Mouse (Mus musculus): ENCODE results near the gene Calm2. TPM values are rescaled to one million over a fixed set of nuclear protein-coding genes. Genes with fewer than 3 reads are reported as not detected.

Calm2 gene
- polyA plus RNA-seq, 1 experiment = 2,529 TPM

DNA sequence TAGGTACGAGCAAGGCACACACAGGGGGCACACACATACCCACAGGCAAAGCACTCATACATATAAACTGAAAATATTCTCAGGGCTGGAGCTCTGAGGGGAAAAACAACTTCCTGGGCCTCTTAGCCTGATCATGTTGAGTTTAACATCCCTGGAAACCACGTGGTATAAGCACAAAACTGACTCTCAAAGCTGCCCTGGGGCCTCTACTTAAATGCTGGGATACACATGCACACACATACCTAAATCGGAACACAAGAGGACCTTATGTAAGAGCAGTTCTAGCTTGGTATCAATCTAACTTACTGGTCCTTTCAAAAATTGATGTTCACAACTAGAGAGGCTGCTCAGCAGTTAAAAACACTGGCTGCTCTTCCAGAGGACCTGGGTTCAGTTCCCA, 17.3 kb downstream of the Calm2 start:
- TF ChIP-seq POLR2A (IDR thresholded peaks at IDR 0.05; ENCODE audit: extremely low read depth, insufficient read depth, low read length) = no peak
- TF ChIP-seq CTCF (IDR thresholded peaks at IDR 0.05; ENCODE audit: extremely low read depth, insufficient read depth, low read length) = no peak
- Histone ChIP-seq H3K4me3 (ENCODE audit: insufficient read depth, low read length) (no peak overlapping the region), H3K27ac (ENCODE audit: insufficient read depth, low read length) (no peak overlapping the region), H3K4me1 (ENCODE audit: control insufficient read depth, insufficient read depth, low read length) (no peaks in the 10 kb centered on the region)

DNA sequence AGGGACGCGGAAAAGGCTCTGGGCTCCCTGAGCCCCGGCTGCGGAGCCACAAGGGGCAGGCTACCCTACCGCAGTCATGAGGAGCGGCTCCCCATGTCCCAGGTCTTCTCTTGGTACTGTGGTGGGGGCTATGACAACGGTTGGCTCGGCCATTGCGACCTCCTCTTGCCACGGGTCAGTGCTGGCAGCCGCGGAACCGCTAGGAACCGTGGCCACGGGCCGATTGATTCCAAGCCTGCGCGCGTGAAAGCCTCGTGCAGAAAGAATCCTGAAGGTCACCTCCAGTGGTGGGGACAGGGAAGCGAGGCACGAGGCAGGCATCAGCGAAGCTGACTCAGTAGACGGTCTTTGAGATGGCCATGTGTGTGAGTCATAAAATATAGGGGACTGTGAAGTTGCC, 19.2 kb downstream of the Calm2 start, which contains the start of gene Stpg4:
Gene Stpg4, minus strand, starts transcription at position 231 of the 400 bp plus-strand sequence.
- H3K4me3 ChIP-seq (ENCODE audit: insufficient read depth, low read length) = no peak within 1 kb of the TSS
- no peak within 1 kb of the TSS for H3K27ac ChIP-seq (ENCODE audit: insufficient read depth, low read length)
- TF ChIP-seq CTCF (IDR thresholded peaks at IDR 0.05; ENCODE audit: extremely low read depth, insufficient read depth, low read length) (no peak), POLR2A (IDR thresholded peaks at IDR 0.05; ENCODE audit: extremely low read depth, insufficient read depth, low read length) (no peak)
- no peaks in the 10 kb centered on the region for H3K4me1 ChIP-seq (ENCODE audit: control insufficient read depth, insufficient read depth, low read length)

DNA sequence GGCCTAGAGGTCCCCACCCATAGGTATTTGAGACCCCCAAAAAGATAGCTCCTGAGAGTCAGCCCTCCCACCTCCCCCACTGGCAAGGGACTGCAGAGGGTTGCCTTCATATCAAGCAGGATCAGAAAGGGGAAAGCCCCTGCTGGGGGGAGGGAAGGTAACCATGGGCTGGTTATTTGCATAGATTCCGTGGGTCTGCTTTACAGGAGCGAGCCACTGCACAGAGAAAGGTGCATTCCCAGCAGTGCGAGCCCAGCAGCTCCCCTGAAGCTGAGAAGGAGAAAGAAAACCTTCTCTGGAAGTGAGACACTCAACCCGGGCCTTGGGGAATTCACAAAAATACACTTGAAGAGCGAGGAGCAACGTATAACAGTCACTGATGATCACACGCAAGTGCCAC, 28.7 kb downstream of the Calm2 start:
- no peak overlapping the region for H3K4me3 ChIP-seq (ENCODE audit: insufficient read depth, low read length)
- H3K27ac ChIP-seq (ENCODE audit: insufficient read depth, low read length) = no peak overlapping the region
- no peaks in the 10 kb centered on the region for H3K4me1 ChIP-seq (ENCODE audit: control insufficient read depth, insufficient read depth, low read length)
- TF ChIP-seq POLR2A (IDR thresholded peaks at IDR 0.05; ENCODE audit: extremely low read depth, insufficient read depth, low read length) = no peak
- TF ChIP-seq CTCF (IDR thresholded peaks at IDR 0.05; ENCODE audit: extremely low read depth, insufficient read depth, low read length) = no peak

DNA sequence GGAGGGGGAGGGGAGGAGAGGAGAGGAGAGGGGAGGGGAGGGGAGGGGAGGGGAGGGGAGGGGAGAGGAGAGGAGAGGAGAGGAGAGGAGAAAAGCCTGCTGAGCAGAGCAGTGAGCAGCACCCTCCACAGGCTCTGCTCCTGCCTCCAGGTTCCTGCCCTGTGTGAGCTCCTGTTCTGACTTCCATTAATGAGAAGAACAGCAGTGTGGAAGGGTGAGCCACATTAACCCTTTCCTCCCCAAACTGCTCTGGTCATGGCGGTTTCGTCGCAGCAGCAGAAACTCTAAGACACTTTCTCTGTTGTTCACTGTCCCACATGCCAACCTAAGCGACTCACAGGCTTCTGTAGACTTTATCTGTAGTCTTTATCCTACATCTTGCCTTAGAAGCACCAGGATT, 40.1 kb downstream of the Calm2 start:
- H3K4me1 ChIP-seq (ENCODE audit: control insufficient read depth, insufficient read depth, low read length) = no peaks in the 10 kb centered on the region
- TF ChIP-seq POLR2A (IDR thresholded peaks at IDR 0.05; ENCODE audit: extremely low read depth, insufficient read depth, low read length) (no peak), CTCF (IDR thresholded peaks at IDR 0.05; ENCODE audit: extremely low read depth, insufficient read depth, low read length) (no peak)
- no peak overlapping the region for H3K27ac ChIP-seq (ENCODE audit: insufficient read depth, low read length)
- H3K4me3 ChIP-seq (ENCODE audit: insufficient read depth, low read length) = no peak overlapping the region

DNA sequence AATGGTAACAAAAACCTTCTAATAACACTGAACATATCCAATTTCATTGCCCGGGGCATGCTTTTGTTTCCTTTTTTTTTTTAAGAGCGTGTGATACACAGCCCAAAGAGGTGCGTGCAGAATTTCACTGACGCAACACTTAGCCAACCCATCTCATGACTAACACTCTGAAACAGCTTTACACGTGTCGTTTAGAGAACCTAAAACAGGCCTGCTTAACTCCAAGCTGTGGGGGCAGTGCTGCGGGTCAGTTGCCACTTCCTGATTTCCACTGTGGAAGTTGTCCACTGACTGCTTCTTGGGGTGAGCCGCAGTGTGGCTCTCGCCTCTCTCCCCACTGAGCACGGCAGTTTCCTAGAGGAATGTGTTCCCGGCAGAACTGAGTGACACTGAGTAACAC, 41.2 kb downstream of the Calm2 start:
- no peak overlapping the region for H3K27ac ChIP-seq (ENCODE audit: insufficient read depth, low read length)
- H3K4me1 ChIP-seq (ENCODE audit: control insufficient read depth, insufficient read depth, low read length) = no peaks in the 10 kb centered on the region
- H3K4me3 ChIP-seq (ENCODE audit: insufficient read depth, low read length) = no peak overlapping the region
- no peak for TF ChIP-seq POLR2A (IDR thresholded peaks at IDR 0.05; ENCODE audit: extremely low read depth, insufficient read depth, low read length)

DNA sequence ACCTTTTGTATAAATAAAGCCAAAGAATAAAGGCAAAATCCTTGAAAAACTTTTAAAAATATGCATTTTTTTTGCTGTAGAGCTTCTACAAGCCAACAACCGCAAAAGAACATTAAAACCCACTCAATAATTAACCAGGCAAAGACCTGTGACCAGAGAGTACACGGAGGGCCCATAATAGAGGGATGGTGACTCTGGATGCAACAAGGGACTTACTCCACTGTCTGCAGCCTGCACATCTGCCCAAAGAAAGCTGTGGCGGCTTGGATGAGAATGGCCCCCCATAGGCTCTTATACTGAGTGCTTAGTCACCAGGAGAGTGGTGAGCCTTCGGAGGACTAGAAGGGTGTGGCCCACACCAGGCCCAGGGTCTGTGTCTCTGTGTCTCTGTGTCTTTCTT, 43.3 kb downstream of the Calm2 start:
- Histone ChIP-seq H3K4me3 (ENCODE audit: insufficient read depth, low read length) (no peak overlapping the region), H3K4me1 (ENCODE audit: control insufficient read depth, insufficient read depth, low read length) (no peaks in the 10 kb centered on the region), H3K27ac (ENCODE audit: insufficient read depth, low read length) (no peak overlapping the region)
- TF ChIP-seq CTCF (IDR thresholded peaks at IDR 0.05; ENCODE audit: extremely low read depth, insufficient read depth, low read length) (no peak), POLR2A (IDR thresholded peaks at IDR 0.05; ENCODE audit: extremely low read depth, insufficient read depth, low read length) (no peak)

DNA sequence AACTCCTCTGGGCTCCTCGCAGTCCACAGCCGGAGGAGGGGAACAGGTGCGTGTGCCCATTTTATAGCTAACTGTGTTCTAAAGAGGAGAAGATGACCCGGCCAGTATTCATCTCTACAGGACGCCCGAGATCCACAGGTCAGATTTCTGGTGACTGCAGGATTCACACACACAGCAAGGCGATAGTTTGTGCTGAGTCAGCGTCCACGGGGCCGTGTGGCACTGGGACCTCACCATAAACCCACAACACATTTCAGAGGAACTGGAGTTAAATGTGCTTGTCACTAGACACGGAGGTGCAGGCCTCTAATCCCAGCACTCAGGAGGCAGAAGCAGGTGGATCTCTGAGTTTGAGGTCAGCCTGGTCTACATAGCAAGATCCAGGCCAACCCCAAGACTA, 44.3 kb downstream of the Calm2 start:
- Histone ChIP-seq H3K4me3 (ENCODE audit: insufficient read depth, low read length) (no peak overlapping the region), H3K27ac (ENCODE audit: insufficient read depth, low read length) (no peak overlapping the region), H3K4me1 (ENCODE audit: control insufficient read depth, insufficient read depth, low read length) (no peaks in the 10 kb centered on the region)
- TF ChIP-seq POLR2A (IDR thresholded peaks at IDR 0.05; ENCODE audit: extremely low read depth, insufficient read depth, low read length) = no peak
- TF ChIP-seq CTCF (IDR thresholded peaks at IDR 0.05; ENCODE audit: extremely low read depth, insufficient read depth, low read length) = no peak

DNA sequence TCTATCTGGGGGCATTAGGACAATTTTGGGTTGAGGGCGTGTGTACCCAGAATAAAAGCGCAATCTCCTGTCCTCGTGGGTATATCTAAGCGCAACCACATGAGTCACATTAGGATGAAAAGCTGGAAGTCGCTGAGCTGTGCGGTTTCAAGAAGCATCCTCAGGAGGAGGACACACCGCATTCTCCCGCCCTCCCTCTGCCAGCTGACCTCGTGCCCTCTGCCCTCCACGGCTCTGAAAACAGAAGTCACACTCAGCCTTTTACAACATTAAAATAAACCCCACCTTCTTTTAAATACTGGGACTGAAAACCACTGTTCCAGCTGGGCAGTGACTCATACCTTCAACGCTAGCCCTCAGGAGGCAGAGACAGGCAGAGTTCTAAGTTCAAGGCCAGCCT, 49.6 kb downstream of the Calm2 start:
- Histone ChIP-seq H3K27ac (ENCODE audit: insufficient read depth, low read length) (no peak overlapping the region), H3K4me3 (ENCODE audit: insufficient read depth, low read length) (no peak overlapping the region), H3K4me1 (ENCODE audit: control insufficient read depth, insufficient read depth, low read length) (no peaks in the 10 kb centered on the region)
- TF ChIP-seq CTCF (IDR thresholded peaks at IDR 0.05; ENCODE audit: extremely low read depth, insufficient read depth, low read length) (no peak), POLR2A (IDR thresholded peaks at IDR 0.05; ENCODE audit: extremely low read depth, insufficient read depth, low read length) (no peak)

DNA sequence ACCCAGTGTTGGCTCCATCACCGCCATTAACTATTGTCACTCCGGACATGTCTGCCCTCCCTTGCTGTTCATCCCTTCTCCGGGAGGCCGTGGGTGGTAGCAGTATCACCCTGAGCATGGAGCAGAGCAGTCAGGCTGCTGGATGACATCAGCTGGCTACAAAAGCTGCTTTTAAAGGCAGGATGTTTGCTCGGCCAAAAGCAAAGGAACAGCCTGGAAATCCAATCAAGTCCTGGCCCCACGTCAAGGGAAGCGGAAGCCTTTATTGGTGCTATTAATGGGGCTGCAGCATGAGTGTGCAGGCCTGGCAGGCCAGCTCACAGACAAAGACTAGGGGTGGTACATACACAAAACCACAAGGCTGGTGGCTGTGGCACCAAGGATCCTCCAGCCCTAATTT, 55.5 kb downstream of the Calm2 start:
- Histone ChIP-seq H3K4me3 (ENCODE audit: insufficient read depth, low read length) (no peak overlapping the region), H3K4me1 (ENCODE audit: control insufficient read depth, insufficient read depth, low read length) (peaks cover 4% of the 10 kb centered on the region; the same call in 1 of the 2 replicates), H3K27ac (ENCODE audit: insufficient read depth, low read length) (peak overlapping the region; percentile 20; the same call in 1 of the 2 replicates)
- TF ChIP-seq CTCF (IDR thresholded peaks at IDR 0.05; ENCODE audit: extremely low read depth, insufficient read depth, low read length) = no peak

DNA sequence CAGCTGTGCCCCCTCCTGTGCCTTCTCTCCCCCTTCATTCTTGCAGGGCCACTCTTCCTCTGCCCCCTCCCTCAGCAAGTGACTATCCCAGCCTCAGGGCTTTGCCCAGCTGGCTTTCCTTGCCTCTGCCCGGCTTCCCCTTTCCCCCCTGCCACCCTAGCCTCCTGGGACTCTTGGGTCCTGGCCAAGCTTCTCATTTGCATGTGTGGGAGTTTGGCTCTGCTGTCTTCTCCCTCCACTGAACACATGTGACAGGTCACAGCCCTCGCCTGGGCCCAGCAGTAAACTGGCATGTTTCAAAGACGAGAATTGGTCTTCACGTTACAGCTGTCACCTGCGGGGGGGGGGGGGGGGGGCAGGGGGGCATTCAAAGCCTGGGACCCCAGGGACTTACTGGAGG, 59.7 kb downstream of the Calm2 start:
- TF ChIP-seq POLR2A (IDR thresholded peaks at IDR 0.05; ENCODE audit: extremely low read depth, insufficient read depth, low read length) (no peak), CTCF (IDR thresholded peaks at IDR 0.05; ENCODE audit: extremely low read depth, insufficient read depth, low read length) (no peak)
- H3K4me3 ChIP-seq (ENCODE audit: insufficient read depth, low read length) = no peak overlapping the region
- H3K4me1 ChIP-seq (ENCODE audit: control insufficient read depth, insufficient read depth, low read length) = peaks cover 4% of the 10 kb centered on the region; the same call in 1 of the 2 replicates
- H3K27ac ChIP-seq (ENCODE audit: insufficient read depth, low read length) = no peak overlapping the region

DNA sequence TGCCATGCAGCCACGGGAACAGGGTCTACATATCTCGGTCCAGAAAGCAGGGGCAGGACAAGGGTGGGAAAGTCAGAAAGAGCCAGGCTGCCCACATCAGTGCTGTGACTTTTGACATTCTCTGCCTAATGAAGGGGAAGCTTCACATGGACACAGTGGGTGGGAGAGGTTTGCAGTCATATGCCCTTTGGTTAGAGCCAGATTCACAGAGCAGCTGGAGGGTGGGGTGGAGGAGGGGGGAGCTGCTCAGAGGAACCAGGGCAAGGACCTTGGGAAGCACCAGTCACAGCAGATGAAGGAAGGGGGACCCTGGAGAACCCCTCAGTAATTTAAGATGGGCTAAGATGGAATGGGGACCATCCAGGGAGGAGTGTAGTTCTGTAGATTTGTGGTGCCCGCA, 60.9 kb downstream of the Calm2 start:
- Histone ChIP-seq H3K4me1 (ENCODE audit: control insufficient read depth, insufficient read depth, low read length) (peaks cover 1% of the 10 kb centered on the region; the same call in 1 of the 2 replicates), H3K4me3 (ENCODE audit: insufficient read depth, low read length) (no peak overlapping the region), H3K27ac (ENCODE audit: insufficient read depth, low read length) (no peak overlapping the region)
- TF ChIP-seq CTCF (IDR thresholded peaks at IDR 0.05; ENCODE audit: extremely low read depth, insufficient read depth, low read length) (no peak), POLR2A (IDR thresholded peaks at IDR 0.05; ENCODE audit: extremely low read depth, insufficient read depth, low read length) (no peak)

Other genes with a start within 250 kb of the Calm2 start
- 61.0 and 62.1 TPM in 2 replicates for gene Mcfd2, start 181.0 kb downstream of the Calm2 start, polyA plus RNA-seq (2012; rRNA removed)
- 11.3 and 12.2 TPM in 2 replicates for gene Ttc7, start 164.0 kb downstream of the Calm2 start, polyA plus RNA-seq (2012; rRNA removed)
- gene Stpg4, start 19.2 kb downstream of the Calm2 start, polyA plus RNA-seq (2012; rRNA removed) = not detected in 2 replicates
- 0.19 and 0.53 TPM in 2 replicates for gene Epcam, start 189.0 kb upstream of the Calm2 start, polyA plus RNA-seq (2012; rRNA removed)
- 18.2 and 20.1 TPM in 2 replicates for gene Msh2, start 225.4 kb upstream of the Calm2 start, polyA plus RNA-seq (2012; rRNA removed)